Mouse (Mus musculus): ENCODE results near the gene Fbln2.

The Fbln2 gene

DNA sequence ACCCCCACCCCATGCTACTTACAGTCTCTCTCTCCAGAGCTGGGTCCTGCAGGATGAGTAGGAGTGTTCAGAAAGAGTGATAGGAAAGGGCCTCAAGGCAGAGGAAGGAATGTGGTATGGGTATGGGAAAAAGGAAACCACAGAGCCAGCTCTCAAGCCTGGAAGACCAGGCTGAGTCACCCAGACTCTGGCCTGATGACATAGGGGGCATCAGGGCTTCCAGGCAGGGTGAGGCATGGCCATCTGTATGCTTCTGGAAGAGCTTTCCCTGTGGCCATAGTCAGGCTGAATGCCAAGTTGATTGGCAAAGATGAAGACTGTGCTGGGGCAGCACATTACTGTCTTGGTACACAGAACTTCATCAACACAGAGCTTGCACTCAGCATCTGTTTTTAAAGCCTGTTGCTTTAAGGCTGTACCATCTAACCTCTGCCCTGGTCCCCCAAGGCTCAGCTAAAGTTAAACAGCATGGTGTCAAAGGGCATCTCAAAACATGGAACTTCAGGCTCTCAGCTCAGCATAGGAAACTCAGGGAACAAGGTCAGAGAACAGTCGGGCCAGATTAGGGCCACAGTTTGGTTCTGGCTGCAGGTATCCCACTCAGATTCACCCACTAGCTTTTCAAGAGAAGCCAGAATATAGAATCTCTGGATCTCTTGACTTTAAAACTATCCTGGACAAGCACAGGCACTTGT is 19.3 kb upstream of the Fbln2 start:
- peak; percentile 77 for DNase-seq (ENCODE audit: low spot score)

DNA sequence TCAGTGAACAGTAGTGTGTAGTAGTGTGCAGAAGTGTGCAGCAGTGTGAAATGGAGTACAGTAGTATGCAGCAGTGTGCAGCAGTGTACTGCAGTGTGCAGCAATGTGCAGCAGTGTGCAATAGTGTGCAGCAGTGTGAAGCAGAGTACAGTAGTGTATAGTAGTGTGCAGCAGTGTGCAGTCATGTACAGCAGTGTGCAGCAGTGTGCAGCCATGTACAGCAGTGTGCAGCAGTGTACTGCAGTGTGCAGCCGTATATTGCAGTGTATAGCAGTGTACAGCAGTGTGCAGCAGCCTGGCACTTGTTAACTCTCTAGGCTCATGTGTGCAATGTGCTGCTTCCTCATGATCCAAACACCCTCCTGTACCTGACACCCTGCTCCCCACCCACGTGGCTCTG is 13.8 kb upstream of the Fbln2 start:
- no peak for DNase-seq (ENCODE audit: low spot score)

DNA sequence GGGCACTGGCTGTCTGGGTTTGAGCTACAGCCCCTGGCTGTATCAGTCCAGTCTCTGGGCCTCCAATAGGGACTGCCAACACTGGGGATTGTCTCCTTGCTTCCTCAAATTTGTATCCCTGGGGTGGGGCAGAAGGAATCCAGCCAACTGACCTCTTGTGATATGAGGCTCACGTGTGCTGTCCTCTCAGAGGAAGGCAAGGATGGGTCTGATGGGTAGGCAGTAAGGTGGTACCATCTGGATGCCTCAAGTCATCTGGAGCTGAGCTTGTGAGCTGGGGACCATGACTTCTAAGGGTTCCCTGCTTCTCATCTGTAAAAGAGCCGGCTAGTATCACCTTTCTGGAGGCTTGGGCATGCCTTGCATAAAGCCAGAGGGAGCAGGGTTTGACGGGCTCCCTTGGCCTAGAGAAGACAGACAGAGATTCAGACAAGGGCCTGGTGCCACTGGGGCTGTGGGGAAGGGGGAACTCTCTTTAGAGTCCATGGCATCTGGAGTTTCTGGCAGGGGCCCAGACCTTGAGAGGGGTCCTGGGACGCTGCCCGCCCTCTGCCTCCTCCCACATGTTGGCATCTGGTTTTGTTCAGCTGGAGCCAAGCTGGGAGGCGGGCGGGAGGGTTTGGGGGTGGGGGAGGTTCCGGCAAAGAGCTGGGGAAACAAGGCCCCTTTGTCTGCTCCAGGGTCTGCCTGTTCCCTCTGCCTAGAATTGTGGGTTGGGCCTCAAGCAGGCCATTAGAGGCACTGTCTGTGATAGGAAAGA is 11.6 kb upstream of the Fbln2 start:
- peak; percentile 88 for DNase-seq (ENCODE audit: low spot score)

DNA sequence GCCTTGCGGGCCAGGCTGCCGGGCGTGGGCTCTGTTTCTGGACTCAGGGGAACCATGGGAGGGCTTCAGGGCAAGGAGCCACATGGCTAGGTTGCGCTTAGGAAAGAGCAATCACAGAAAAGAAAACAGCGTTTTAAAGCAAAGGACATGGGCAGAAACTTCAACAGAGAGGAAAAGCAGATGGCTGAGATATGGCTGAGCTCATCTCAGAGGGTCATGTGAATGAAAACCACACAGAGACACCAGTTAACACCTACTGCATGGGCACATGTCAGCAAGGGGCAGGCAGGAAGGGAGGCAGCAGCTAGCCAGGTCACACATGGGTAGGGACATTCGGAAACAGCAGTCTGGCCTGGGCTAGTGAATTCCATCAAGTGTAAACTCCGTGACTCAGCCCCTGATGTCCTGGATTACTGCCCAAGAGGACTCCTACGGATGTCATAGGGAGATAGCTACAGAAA is 10.3 kb upstream of the Fbln2 start:
- peak; percentile 79 for DNase-seq (ENCODE audit: low spot score)

DNA sequence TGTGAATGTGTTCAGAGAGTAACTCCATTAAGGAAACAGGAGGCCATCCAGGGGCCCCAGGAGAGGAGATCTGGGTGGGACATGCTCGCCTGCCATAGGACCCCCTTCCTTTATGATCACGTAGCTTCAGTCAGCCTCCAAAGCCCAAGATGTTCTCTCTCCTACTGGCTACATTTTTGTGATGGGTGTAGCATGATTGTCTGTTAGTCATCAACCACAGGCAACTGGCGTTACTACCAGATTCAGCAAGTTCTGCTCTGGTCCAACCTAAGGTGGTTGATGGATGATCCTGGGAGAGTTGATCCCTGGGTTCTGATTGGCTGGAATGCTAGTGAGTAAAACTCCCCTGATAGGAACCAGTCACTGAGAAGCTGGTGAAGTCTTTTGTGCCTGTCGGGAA is 9.7 kb upstream of the Fbln2 start:
- no peak for DNase-seq (ENCODE audit: low spot score)

DNA sequence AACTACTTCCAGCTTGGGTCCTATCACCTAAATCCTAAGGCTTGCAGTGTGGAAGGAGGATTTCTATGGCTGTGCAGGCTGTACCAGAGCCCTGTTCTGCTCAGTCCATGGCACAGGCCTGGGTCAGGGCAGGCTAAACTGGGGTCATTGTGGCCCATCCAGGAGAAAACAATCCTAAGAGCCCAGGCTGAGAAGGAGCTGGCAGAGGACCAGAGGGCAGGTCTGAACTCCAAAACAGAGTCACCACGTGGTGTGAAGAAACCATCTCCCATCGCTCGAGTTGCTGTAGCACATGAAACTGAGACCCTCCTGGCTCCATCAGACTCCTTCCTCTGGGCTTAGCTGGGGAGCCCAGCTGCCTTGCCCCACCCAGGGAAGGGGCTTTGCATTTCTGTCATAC is 6.9 kb upstream of the Fbln2 start:
- DNase-seq (ENCODE audit: low spot score) = no peak

DNA sequence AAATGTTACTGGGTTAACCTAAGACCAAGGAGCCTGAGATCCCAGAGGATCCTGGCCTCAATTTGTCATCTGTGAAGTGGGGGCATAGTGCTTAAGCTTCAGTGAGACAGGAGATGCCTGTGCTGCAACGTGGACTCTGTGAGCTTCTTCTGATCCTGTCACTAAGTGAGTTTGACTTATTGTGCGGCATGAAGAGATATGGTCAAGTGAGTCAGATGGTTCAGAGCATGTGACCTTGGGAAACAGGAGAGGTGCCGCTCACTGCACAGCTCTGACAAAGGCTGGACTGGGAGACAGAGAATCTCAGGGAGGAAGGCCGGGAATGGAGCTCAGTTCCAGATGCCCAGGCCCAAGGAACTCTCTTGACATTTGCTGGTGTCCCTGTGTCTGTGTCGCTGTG is 6.5 kb upstream of the Fbln2 start:
- no peak for DNase-seq (ENCODE audit: low spot score)

DNA sequence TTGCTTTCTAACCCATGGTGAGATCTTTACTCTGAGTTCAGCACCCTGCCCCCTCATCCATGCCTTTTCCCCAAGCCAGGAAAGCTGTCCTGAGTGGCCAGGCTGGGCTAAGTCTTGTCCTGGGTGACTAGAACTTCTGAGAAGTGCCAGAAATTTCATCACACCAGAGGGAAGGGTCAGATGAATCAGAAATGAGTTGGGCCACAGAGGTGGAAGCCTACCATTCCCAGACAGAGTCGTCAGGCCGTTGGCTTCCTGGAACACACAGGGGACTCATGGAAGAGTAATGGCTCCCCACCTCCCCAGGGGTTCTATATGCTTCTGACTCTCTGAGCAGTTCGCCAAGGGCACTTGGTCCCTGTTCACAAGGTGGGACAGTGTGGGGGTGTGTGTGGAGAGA is 4.8 kb upstream of the Fbln2 start:
- no peak for DNase-seq (ENCODE audit: low spot score)

DNA sequence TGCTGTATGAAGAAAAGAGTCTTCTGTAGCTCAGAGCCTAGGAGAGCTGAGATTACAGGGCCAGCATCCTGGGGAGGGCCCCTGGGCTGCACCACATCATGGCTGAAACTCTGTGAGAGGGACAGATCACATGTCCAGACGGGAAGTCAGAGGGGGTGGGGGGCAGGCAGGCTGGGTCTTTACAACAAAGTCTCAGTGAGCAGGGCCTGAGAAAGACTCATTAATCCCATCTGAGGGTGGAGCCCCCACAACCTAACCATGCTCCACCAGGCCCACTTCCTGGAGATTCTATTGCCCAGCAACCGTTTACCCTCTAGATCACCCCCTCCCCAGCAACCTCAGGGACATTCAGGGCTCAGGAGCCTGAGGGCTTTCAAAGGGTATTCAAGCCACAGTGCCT is 2.5 kb upstream of the Fbln2 start:
- DNase-seq (ENCODE audit: low spot score) = no peak

DNA sequence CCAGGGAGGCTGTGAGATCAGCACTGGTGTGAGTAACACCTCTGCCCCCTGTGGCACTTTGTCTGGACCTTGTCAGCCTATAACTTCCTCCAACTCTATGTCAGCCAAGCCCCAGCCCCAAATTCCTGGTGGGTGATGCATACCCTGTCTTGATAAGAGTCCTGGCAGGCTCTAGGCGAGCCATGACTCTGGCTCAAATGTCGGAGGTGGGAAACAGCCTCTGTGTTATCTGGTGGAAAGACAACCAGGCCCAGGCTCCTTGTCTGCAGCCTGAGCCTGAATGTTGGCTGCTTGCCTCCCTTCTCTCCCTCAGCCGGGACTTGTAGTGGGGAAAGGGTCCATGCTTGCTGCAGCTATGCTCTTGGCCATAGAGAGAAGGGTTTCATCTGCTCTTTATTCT is 1.4 kb upstream of the Fbln2 start:
- DNase-seq (ENCODE audit: low spot score) = peak; percentile 41

DNA sequence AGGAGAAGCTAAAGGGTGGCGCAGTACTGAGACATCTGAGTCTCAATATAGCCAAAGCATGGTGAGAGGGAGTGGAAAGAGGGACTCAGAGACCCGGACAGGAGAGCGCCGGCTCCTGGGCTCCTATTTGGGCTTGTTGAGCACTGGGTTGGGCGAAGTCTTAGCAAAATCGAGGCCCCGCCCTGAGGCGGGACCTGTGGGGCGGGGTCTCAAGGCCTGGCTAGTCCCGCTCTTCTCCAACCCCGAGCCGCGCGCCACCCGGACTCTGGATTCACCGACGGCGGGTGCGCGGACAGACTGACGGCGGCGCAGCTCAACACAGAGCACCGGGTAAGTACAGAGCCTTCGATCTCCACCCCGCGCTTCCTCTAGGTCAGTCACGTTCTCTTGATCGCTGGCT is 316 bp downstream of the Fbln2 start:
- DNase-seq (ENCODE audit: low spot score) = peak; percentile 87

DNA sequence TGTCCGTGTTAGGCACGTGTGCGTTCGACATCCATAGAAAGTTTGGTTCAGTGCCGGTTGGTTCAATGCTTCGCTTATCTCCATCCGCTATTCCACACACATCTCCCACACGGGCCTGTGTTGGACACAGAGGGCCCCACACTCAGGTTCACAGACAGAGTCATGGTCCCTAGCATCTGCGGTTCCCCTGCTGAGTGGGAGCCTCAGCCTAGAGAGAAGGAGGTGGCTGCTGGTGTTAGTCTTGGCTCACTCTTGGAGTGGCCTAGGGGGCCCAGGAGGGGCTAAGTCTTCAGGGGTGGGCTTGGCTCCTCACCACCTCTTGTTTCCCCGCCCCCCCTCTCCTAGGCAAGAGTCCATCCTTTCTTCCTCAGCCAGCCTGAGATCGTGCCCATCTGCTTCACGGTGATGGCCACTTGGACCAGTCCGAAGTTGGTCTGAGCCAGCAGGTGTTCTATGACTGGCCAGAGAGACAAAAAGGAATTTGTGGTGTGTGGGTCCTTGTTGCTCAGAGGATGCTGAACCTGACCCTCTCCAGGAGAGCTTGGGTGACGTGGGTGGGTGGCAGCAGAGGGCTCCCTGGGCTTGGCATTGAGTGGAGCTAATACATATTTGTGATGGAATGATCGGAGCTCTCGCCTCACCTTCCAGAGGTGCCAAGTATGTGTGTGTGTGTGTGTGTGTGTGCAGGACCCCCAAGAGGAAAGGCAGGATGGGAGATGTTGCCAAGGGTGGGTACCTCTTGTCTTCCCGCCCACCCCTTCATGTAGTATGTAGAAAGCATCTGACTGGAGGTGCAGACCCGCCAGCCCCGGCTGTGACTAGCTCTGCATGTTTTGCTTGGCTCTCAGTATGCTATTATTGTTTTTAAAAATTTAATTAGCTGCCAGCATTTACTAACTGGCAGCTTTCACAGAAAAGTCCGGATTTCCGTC is 1.3 kb downstream of the Fbln2 start:
- DNase-seq (ENCODE audit: low spot score) = peak; percentile 36

DNA sequence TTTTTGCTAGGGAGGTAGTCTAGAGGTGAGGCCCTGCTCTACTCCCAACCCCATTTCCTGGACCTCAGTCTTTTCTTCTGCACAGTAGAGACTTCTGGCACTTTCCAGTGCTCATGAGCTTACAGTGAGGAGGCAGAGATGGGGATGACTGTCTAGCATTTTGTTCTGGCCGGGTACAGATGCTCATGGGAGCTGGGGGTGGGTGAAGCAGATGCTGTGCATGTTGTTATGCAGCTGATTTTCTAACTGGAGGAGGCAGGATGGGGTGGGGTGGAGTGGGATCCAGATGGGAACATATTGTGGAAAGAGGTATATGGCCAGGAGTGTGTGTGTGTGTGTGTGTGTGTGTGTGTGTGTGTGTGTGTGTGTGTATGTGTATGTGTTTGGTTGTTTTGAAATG is 3.2 kb downstream of the Fbln2 start:
- no peak for DNase-seq (ENCODE audit: low spot score)

DNA sequence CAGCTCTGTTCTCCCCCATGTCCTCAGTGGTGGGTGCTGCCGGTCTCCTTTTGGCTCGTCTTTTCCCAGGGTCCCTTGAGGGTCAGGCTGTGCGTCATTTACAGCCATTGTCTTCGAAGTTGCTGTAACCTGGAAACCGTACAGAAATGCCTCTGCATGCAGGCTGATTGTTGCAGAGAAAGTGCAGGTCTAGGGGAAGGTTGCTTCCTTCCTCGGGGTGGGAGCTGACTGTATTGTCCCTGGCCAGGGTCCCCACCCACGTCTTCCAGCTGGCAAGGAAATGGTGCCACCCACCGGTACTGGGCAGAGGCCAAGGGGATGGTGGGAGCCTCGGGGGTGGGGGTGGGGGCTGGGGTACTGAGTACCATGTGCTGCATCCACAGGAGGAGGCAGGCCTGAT is 6.2 kb downstream of the Fbln2 start:
- DNase-seq (ENCODE audit: low spot score) = no peak

DNA sequence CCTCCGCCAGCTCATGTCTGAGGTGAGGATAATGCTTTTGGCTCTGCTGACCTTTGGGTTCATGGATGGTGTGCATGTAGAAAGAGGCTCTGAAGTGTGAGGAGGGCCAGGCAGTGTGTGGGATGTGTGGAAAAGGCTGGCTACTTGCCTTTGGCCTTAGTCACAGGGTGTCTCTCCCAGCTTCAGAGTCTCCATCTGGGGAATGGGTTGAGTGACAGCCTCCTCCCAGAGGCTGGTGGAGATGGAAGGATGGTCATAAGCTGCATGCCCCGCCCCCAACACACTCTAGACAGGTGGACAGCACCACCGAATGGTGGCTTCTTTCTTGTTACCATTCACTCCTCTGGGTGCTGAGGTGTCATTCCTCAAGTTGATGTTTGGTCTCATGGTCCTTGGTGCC is 6.6 kb downstream of the Fbln2 start:
- no peak for DNase-seq (ENCODE audit: low spot score)

DNA sequence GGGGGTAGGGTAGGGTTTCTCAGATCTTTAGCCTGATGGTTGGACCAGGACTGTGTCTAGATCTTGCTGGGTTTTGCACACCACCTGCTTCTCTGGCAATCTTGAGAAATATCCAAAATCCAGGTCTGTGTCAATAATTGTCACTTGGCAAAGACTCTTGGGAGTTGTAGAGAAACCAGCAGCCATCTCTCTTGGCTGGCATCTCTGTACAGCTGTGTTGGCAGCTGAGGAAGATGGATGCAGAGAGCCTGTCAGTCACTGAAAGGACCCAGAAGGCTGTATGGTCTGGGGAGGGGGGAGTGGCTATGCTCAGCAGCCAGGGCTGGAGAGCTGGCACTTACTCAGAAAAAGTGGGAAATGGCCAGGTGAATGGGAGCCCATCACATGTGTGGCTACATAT is 7.8 kb downstream of the Fbln2 start:
- peak; percentile 48 for DNase-seq (ENCODE audit: low spot score)

DNA sequence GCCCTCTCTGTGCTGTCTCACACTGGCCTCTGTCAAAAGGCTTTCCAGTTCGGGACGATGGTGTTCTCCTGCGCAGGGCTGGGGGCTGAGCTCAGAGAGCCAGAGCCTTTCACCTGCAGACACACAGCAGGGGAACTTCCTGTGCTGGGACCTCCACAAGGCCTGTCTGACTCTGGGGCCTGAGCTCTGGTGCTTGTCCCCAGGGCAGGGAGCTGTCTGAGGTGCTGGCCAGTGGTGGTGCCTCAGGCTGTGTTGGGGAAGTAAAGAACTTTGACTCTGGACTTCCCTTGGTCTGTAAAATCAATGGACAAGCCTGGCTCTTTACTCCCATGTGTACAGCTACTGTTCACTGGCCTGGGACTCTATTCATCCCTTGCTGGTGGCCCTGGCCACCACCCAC is 8.8 kb downstream of the Fbln2 start:
- no peak for DNase-seq (ENCODE audit: low spot score)

DNA sequence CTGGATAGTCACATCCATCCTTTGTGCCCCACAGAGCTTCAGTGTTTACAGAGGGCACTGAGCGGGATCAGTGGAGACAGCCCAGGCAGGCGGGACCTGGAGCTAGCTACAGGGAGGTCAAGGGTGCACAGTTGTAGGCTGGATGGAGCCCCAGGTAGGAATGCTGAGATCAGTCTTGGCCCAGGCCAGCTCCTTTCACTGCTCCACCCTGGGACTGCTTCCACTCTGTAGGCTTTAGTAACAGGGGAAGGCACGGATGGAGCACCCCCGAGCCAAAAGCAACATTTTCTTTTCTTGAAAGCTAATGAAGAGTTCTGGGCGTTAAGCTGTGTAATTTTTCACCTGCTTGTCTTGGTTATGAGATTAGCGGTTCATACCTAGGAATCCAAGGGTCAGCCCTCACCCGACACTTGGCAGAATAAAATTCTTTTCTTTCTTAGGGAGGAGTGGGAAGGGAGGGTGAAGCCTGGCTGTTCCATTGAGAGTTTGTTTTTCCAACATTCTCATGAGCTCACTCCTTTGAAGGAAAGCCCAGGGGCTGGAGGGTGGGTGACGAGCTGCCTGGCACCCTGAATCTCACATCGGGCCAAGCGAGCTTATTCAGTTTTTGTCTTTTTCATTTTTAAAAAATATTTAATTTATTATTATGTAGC is 10.6 kb downstream of the Fbln2 start:
- no peak for DNase-seq (ENCODE audit: low spot score)

DNA sequence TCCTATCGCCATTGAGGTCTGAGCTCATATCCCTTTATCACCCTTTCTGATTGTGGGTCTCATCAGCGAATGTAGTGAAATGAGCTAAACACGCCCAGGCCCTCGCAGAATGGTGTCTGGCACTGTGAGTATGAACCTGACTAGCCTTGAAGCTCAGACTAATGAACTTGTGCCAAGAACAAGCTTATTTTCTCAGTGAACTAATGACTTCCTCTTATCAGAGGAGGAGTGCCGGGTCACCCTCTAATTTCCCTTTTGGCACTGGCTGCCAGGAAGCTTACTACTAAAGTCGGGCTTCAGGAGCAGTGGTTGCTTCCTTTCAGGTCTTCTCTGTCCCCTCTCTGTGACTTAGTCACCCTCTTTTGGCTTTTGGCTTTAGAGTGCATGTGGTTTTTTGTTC is 12.7 kb downstream of the Fbln2 start:
- peak; percentile 48 for DNase-seq (ENCODE audit: low spot score)

DNA sequence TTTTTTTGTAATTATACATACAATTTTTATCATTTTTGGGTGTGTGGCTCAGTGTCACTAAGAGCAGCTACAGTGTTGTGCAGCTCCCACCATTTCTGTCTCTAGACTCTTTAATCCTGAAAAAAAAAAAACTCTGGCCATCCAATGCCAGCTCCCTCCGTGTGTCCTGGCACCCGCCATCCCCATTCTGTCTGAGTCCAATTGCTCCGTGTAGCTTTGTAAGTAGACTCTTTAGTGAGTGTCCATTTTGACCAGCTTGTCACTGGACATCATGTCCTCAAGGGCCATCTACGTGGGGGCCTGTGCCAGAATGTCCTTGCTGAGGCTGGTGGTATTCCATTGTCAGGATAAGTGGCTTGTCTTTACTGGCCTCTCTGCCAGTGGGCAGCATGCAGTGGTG is 13.1 kb downstream of the Fbln2 start:
- DNase-seq (ENCODE audit: low spot score) = no peak

DNA sequence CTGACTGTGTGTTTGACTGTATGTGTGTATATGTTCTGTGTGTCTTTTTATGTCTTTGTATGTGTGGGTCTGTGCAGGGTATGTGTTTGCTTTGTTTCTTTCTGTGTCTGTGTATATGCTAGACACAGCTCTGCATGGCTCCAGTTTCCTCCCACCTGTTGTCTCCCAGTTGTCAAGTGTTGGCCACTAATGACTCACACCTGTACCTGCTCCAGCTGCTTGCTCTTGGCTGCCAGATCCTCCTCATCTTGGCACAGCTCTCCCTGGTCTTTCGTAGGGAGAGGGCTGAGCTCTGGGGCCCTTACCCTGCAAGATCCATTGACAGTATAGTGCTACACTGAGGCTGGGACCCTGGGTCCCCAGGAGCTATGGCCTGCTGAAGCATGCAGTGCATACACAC is 13.8 kb downstream of the Fbln2 start:
- no peak for DNase-seq (ENCODE audit: low spot score)

DNA sequence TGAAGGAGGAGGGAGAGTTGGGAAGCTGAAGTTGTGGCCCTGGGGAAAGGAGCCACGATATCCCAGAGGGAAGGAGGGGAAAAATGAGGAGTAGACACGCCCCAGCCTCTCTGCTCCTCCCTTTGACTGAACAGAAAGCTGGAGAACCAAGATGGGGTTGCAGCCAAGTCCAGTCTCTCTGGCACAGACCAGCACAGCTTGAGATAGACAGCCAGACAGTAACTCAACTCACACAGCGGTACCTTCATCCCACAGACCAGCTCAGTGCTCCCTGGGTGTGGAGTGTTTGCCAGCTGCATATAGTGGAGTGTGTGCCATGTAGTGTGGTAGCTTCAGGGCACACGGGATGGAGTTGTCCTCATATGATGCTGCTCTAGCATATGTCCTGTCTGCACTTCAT is 16.7 kb downstream of the Fbln2 start:
- DNase-seq (ENCODE audit: low spot score) = no peak
